Mouse (Mus musculus) right cerebral cortex, postnatal 25 days (tissue): ENCODE results near the gene Xrcc4.

Experiments
- DNase-seq: peaks from one replicate; pipeline ENCODE4 v3.0.0; 2022

The Xrcc4 gene

GRCm38 (mm10) chr13:89735111-89735510 lies 354.3 kb downstream of the Xrcc4 start:
- DNase-seq: no peak

- DNase-seq: no peak
Measured at GRCm38 (mm10) chr13:89726492-89726891, 362.9 kb downstream of the Xrcc4 start.
